36 mouse cellular contexts compared by ENCODE assay signal in the genomic region with DNA sequence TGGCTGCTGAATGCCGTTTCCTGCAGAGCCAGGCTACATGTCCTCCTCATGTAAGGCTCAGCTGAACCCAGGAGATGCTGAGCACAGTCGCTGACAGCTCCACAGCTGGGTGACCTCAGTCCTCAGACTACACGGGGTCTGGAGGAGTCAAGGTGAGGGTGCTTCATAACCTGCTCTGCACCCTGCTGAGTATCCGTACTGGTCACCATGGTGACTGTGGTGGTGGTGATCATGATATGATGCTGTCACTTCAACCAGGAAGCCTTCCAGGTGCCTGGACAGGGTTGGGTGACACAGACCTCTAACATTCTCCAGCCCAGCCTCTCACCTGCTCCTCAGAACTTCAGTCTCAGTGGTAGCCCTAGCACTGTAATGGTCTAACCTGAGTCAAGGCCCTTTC. TPM values are rescaled to one million over a fixed set of nuclear protein-coding genes. Genes with fewer than 3 reads are reported as not detected.
"Had no signal": no experiment of that assay in that cellular context is flagged by ENCODE, and none has a peak within 500 bp of the region (broad histone marks: within the 10 kb centered on the region; RNA-seq: fewer than 3 reads in every experiment).

No protein-coding gene starts in this region.

- H3K9me3 ChIP-seq: embryonic facial prominence, embryonic 10.5 days; embryonic facial prominence, embryonic 12.5 days; embryonic facial prominence, embryonic 13.5 days; embryonic facial prominence, embryonic 15.5 days; forebrain, embryonic 10.5 days; forebrain, embryonic 12.5 days; forebrain, embryonic 13.5 days; forebrain, embryonic 15.5 days had no signal

- H3K9ac ChIP-seq: embryonic facial prominence, embryonic 12.5 days; embryonic facial prominence, embryonic 13.5 days; embryonic facial prominence, embryonic 15.5 days; forebrain, embryonic 12.5 days; forebrain, embryonic 13.5 days; forebrain, embryonic 15.5 days; forebrain, postnatal 0 days had no signal

- DNase-seq: cerebellum, adult 18-20 months; cerebellum, adult 2 months; cerebellum, adult 8-10 months; cerebellum, adult 9-10 months; cerebellum, adult 9-11 months; cerebellum, postnatal 10 days; cerebellum, postnatal 14 days; cerebellum, postnatal 25 days; cerebellum, postnatal 36 days; embryo, embryonic 11 days; forebrain, postnatal 0 days; gastrocnemius, adult 2 months; gastrocnemius, postnatal 10 days; gastrocnemius, postnatal 14 days; gastrocnemius, postnatal 25 days; gastrocnemius, postnatal 36 days; heart, adult 18-20 months; heart, adult 2 months had no signal

- H3K36me3 ChIP-seq: embryonic facial prominence, embryonic 15.5 days; forebrain, embryonic 10.5 days; forebrain, embryonic 12.5 days; forebrain, embryonic 15.5 days had no signal

- H3K27me3 ChIP-seq: embryonic facial prominence, embryonic 12.5 days; embryonic facial prominence, embryonic 13.5 days; embryonic facial prominence, embryonic 15.5 days; forebrain, embryonic 15.5 days had no signal

- H3K27ac ChIP-seq: embryonic facial prominence, embryonic 10.5 days; embryonic facial prominence, embryonic 12.5 days; embryonic facial prominence, embryonic 13.5 days; embryonic facial prominence, embryonic 15.5 days; forebrain, embryonic 10.5 days; forebrain, embryonic 12.5 days; forebrain, embryonic 13.5 days; forebrain, embryonic 15.5 days; gastrocnemius, adult 2 months; heart, adult 2 months had no signal

- H3K4me1 ChIP-seq: embryonic facial prominence, embryonic 15.5 days had no signal

- H3K4me3 ChIP-seq: embryonic facial prominence, embryonic 10.5 days; embryonic facial prominence, embryonic 12.5 days; embryonic facial prominence, embryonic 13.5 days; embryonic facial prominence, embryonic 15.5 days; erythroblast, embryonic 14.5 days; forebrain, embryonic 10.5 days; forebrain, embryonic 12.5 days; forebrain, embryonic 13.5 days; forebrain, embryonic 15.5 days; gastrocnemius, adult 2 months; heart, adult 2 months had no signal

- ATAC-seq: forebrain, embryonic 13.5 days; forebrain, embryonic 14.5 days; forebrain, embryonic 15.5 days; forebrain, embryonic 16.5 days; forebrain, postnatal 0 days had no signal

- H3K4me2 ChIP-seq: embryonic facial prominence, embryonic 12.5 days; embryonic facial prominence, embryonic 13.5 days; embryonic facial prominence, embryonic 15.5 days; forebrain, embryonic 12.5 days; forebrain, embryonic 13.5 days; forebrain, embryonic 15.5 days had no signal

RNA-seq across cellular contexts. Expression of gene Rbp2, which starts 48.1 kb away (rescaled TPM):
- total RNA-seq: common myeloid progenitor, adult 5-6 weeks; gastrocnemius, adult 18-20 months; gastrocnemius, adult 2 months; gastrocnemius, adult 8-10 months; gastrocnemius, postnatal 10 days; gastrocnemius, postnatal 14 days; gastrocnemius, postnatal 25 days; gastrocnemius, postnatal 36 days; granulocyte monocyte progenitor cell, adult 5-6 weeks; heart, adult 18-20 months had no signal
- polyA plus RNA-seq: cerebellum, adult 2 months; cortical plate, adult 2 months; erythroblast, embryonic 14.5 days; forebrain, embryonic 11.5 days; forebrain, embryonic 12.5 days; forebrain, embryonic 13.5 days; forebrain, embryonic 16.5 days; frontal cortex, adult 2 months; heart, adult 2 months had no signal
